Mouse (Mus musculus) heart, postnatal 0 days (tissue): Measurements from ENCODE around the gene Slc30a3. TPM values are rescaled to one million over a fixed set of nuclear protein-coding genes. Genes with fewer than 3 reads are reported as not detected.
A peak's percentile ranks its signal among the peaks of the same experiment; 100 is the strongest.

Experiments
- ATAC-seq: fragments of 200-750 bp; cut with Nextera tagmentation; 2 replicates; pipeline ENCODE4 v1.8.0; 2017; ENCODE audit warnings: low read depth, moderate number of reproducible peaks, moderate library complexity; ENCODE audit not compliant: insufficient read depth
- DNase-seq: peaks from one replicate; pipeline ENCODE4 v3.0.0-alpha.2; 2016; ENCODE audit warnings: low spot score
- H3K27ac ChIP-seq: fragments of 300-500 bp; sonication (generic); 2 replicates; pipeline ENCODE4 v1.5.1; 2014; ENCODE audit warnings: low read depth, mild to moderate bottlenecking
- H3K27me3 ChIP-seq: fragments of 300-500 bp; sonication (generic); 2 replicates; pipeline ENCODE4 v1.6.1; 2014; ENCODE audit warnings: low read length, mixed read lengths; ENCODE audit not compliant: control insufficient read depth, insufficient read depth
- H3K36me3 ChIP-seq: fragments of 300-500 bp; sonication (generic); replicated peaks from 2 replicates; pipeline ENCODE4 v1.6.1; 2014; ENCODE audit warnings: low read length, mixed read lengths; ENCODE audit not compliant: control insufficient read depth, insufficient read depth
- H3K4me1 ChIP-seq: fragments of 300-500 bp; sonication (generic); 2 replicates; pipeline ENCODE4 v1.6.1; 2014; ENCODE audit warnings: antibody characterized with exemption; ENCODE audit not compliant: control insufficient read depth, insufficient read depth
- H3K4me2 ChIP-seq: fragments of 300-500 bp; sonication (generic); 2 replicates; pipeline ENCODE4 v1.6.1; 2014; ENCODE audit warnings: low read depth, mild to moderate bottlenecking, low read length, moderate library complexity
- H3K4me3 ChIP-seq: fragments of 300-500 bp; sonication (generic); 2 replicates; pipeline ENCODE4 v1.5.1; 2014; ENCODE audit warnings: low read depth, low read length
- H3K9ac ChIP-seq: fragments of 300-500 bp; sonication (generic); replicated peaks from 2 replicates; pipeline ENCODE4 v1.6.1; 2014; ENCODE audit warnings: low read depth, low read length, mixed read lengths
- H3K9me3 ChIP-seq: fragments of 300-500 bp; sonication (generic); replicated peaks from 2 replicates; pipeline ENCODE4 v1.6.1; 2016; ENCODE audit warnings: low read length; ENCODE audit not compliant: control insufficient read depth
- CTCF ChIP-seq: IDR thresholded peaks from 2 replicates; pipeline ENCODE4 v1.5.1; 2016; ENCODE audit warnings: antibody characterized with exemption, control low read depth, low read depth
- EP300 ChIP-seq: IDR thresholded peaks from 2 replicates; pipeline ENCODE4 v1.6.1; 2016; ENCODE audit warnings: antibody characterized with exemption, low read depth
- WGBS: fragments of 180-500 bp; shearing (Covaris S2); extraction: QIAGEN DNeasy Blood & Tissue Kit; methylation state at CpG from one replicate; pipeline ENCODE4 v1.1.7; 2014; 5-methylcytosine and 5-hydroxymethylcytosine counted together
- polyA plus RNA-seq: library from polyadenylated mRNA; unstranded; fragments of >200 nt; fragmentation: Nextera tagmentation; extraction: Ambion mirVana; gene quantifications from 2 replicates; pipeline ENCODE4 v1.2.1, GENCODE M21; 2015
- total RNA-seq: library from RNA; depleted of rRNA; stranded (reverse); fragments of >200 nt; gene quantifications from 2 replicates; pipeline ENCODE4 v1.2.3, GENCODE M21; 2014; ENCODE audit warnings: low replicate concordance

Gene Slc30a3
- total and polyA plus RNA-seq, 2 experiments from 2014 or later: 0.08 TPM; not detected in 1

- Histone ChIP-seq H3K27ac (no peak overlapping the region), H3K27me3 (no peaks in the 10 kb centered on the region), H3K9ac (no peak overlapping the region), H3K9me3 (no peaks in the 10 kb centered on the region), H3K4me2 (no peak overlapping the region), H3K36me3 (no peaks in the 10 kb centered on the region), H3K4me3 (no peak overlapping the region), H3K4me1 (no peaks in the 10 kb centered on the region)
- DNase-seq: no peak
- WGBS: 48% methylated on average over 2 of the region's 2 CpGs
- no peak for ATAC-seq
- TF ChIP-seq EP300 (no peak), CTCF (no peak)
These were observed 15.4 kb upstream of the Slc30a3 start for GRCm38 (mm10) chr5:31123481-31123880.

GRCm38 (mm10) chr5:31121111-31121510 lies 13.1 kb upstream of the Slc30a3 start:
- 74% methylated on average over 8 of the region's 8 CpGs for WGBS
- TF ChIP-seq EP300 (no peak), CTCF (no peak)
- DNase-seq: no peak
- Histone ChIP-seq H3K36me3 (no peaks in the 10 kb centered on the region), H3K9me3 (no peaks in the 10 kb centered on the region), H3K4me1 (0 out of 2 replicates have a peak, but pooled peaks cover 8% of the 10 kb centered on the region), H3K27me3 (no peaks in the 10 kb centered on the region), H3K4me3 (no peak overlapping the region), H3K9ac (no peak overlapping the region), H3K4me2 (no peak overlapping the region), H3K27ac (no peak overlapping the region)
- ATAC-seq: no peak

- DNase-seq (no peak), ATAC-seq (no peak; the same call in 1 of the 2 replicates)
- no peaks in the 10 kb centered on the region for H3K36me3 ChIP-seq
- no peak for TF ChIP-seq CTCF
- H3K4me3 ChIP-seq: peak overlapping the region; percentile 41
- H3K9ac ChIP-seq: 0 out of 2 replicates have a peak overlapping the region, but pooled peaks have one; percentile 18
- no peaks in the 10 kb centered on the region for H3K27me3 ChIP-seq
- no peaks in the 10 kb centered on the region for H3K9me3 ChIP-seq
- H3K4me1 ChIP-seq: 0 out of 2 replicates have a peak, but pooled peaks cover 8% of the 10 kb centered on the region
- peak overlapping the region; percentile 53 for H3K27ac ChIP-seq
- 17% methylated on average over 10 of the region's 10 CpGs for WGBS
- peak overlapping the region; percentile 59 for H3K4me2 ChIP-seq
These were observed 8.9 kb upstream of the Slc30a3 start for GRCm38 (mm10) chr5:31116912-31117311.

DNA sequence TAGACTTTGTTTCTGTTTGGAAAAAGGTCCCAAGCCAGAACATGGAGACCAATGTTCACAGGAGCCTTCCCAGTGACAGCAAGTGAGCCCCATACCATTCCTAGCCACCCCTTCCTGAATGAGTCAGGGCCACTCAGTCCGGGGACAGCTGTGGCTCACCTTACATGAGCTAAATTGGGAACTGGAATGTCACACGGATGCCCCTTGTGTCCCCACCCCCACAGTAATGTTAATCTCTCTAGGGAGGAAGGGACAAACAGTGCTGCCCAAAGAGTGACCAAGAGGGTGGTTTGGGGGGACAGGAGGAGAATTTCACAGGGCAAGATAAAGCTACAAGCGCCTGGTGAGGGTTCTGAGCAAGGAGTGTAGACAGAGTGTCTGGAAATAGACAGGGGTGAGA lies 8.3 kb upstream of the Slc30a3 start, which contains the start of gene Trim54:
Gene Trim54, plus strand, starts transcription at position 359 of the 400 bp plus-strand sequence.
- DNase-seq (no peak), ATAC-seq (peak; percentile 80)
- WGBS: 6% methylated on average over 3 of the region's 3 CpGs
- Histone ChIP-seq H3K9me3 (no peaks in the 10 kb centered on the region), H3K4me2 (peak within 1 kb of the TSS; percentile 59), H3K9ac (0 out of 2 replicates have a peak within 1 kb of the TSS, but pooled peaks have one; percentile 18), H3K27me3 (no peaks in the 10 kb centered on the region), H3K27ac (peak within 1 kb of the TSS; percentile 53), H3K4me3 (peak within 1 kb of the TSS; percentile 41), H3K4me1 (0 out of 2 replicates have a peak, but pooled peaks cover 8% of the 10 kb centered on the region), H3K36me3 (no peaks in the 10 kb centered on the region)
- TF ChIP-seq EP300: no peak
- TF ChIP-seq CTCF: no peak

- no peaks in the 10 kb centered on the region for H3K36me3 ChIP-seq
- no peaks in the 10 kb centered on the region for H3K9me3 ChIP-seq
- H3K27ac ChIP-seq: no peak overlapping the region
- no peak overlapping the region for H3K4me2 ChIP-seq
- no peak overlapping the region for H3K4me3 ChIP-seq
- no peak overlapping the region for H3K9ac ChIP-seq
- no peaks in the 10 kb centered on the region for H3K4me1 ChIP-seq
- DNase-seq (no peak), ATAC-seq (no peak)
- no peaks in the 10 kb centered on the region for H3K27me3 ChIP-seq
- TF ChIP-seq EP300 (no peak), CTCF (peak; percentile 55)
- 18% methylated on average over 7 of the region's 7 CpGs for WGBS
These were observed 2.7 kb upstream of the Slc30a3 start for GRCm38 (mm10) chr5:31110781-31111180.

DNA sequence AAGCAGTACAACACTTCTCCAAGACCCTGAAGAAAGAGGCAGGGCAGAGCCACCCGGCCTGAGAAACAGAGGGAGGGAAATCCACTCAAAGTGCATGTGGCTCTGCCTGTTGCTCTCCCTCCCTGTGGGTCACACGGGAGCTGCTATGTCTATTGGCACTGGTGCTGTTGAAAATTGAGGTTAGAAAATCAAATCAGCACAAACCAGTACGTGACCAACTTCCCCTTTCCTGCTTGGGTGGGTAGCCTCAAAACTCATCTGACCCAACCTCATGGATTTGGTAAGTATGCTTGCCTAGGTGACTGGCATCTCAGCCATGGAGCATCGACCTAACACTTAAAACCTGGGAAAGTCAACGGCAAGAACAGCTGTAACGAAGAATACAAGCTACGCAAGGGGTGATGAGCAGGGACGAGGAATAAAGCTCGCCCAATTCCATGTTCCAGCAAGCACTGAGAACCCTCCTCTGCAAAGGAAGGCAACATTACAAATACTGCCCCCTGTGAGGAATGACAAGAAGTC lies 2.2 kb downstream of the Slc30a3 start, which contains the start of gene Dnajc5g:
Gene Dnajc5g, plus strand, starts transcription at position 472 of the 522 bp plus-strand sequence.
- DNase-seq: no peak
- ATAC-seq: no peak
- H3K4me2 ChIP-seq: no peak within 1 kb of the TSS
- H3K9me3 ChIP-seq: no peaks in the 10 kb centered on the region
- 78% methylated on average over 9 of the region's 9 CpGs for WGBS
- H3K9ac ChIP-seq: no peak within 1 kb of the TSS
- H3K27me3 ChIP-seq: no peaks in the 10 kb centered on the region
- no peak within 1 kb of the TSS for H3K4me3 ChIP-seq
- H3K27ac ChIP-seq: no peak within 1 kb of the TSS
- no peak for TF ChIP-seq EP300
- TF ChIP-seq CTCF: no peak
- no peaks in the 10 kb centered on the region for H3K36me3 ChIP-seq
- no peaks in the 10 kb centered on the region for H3K4me1 ChIP-seq
